Comparison of ENCODE assay signal across 17 mouse cellular contexts in the genomic region with DNA sequence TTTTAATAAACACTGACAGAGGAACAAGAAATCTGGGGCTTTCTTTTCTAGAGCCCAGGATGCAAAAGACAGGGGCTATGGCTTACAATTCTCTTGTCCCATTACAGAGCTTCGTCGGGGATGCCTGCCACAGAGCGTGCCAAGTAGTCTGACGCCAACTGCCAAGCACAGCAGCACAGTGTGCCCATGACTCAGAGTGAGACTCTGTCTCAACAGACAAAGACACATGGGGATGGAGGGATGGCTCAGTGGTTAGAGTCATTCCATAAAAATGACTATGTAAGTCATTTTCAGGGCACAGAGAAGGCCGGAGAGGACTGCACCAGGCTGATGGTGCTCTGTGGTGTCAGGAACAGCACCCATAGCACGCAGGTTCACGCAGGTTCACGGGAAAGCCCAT. TPM values are rescaled to one million over a fixed set of nuclear protein-coding genes. Genes with fewer than 3 reads are reported as not detected.
DNase-seq lines count a peak whose midpoint lies in the region; TF ChIP-seq lines count a peak whose summit lies in the region.
"Had no signal": no experiment of that assay in that cellular context is flagged by ENCODE, and none has a peak within 500 bp of the region (broad histone marks: within the 10 kb centered on the region; RNA-seq: fewer than 3 reads in every experiment).

No protein-coding gene starts in this region.

- H3K4me3 ChIP-seq in myocyte = no peak overlapping the region
- H3K4me3 ChIP-seq: embryonic facial prominence, embryonic 10.5 days; heart, embryonic 15.5 days; liver, embryonic 15.5 days; stomach, embryonic 15.5 days had no signal

- peak; percentile 59 to 85 for DNase-seq in adrenal gland, adult (ENCODE audit: inconsistent age in 2 of 2, low spot score in 1 of 2)
- DNase-seq in adrenal gland, postnatal 4 days (ENCODE audit: low spot score in 2 of 2) = no peak
- peak; percentile 23 for DNase-seq in left cerebral cortex, postnatal 4 days
- no peak for DNase-seq in left cerebral cortex, postnatal 36 days (ENCODE audit: low spot score in 2 of 2)
- DNase-seq in layer of hippocampus, adult 11-12 months (ENCODE audit: low spot score) = peak; percentile 61
- no peak for DNase-seq in embryo, embryonic 10.5 days (ENCODE audit: low spot score)
- DNase-seq in urinary bladder, postnatal 36 days (ENCODE audit: low spot score in 2 of 2) = no peak
- DNase-seq: cerebellum, postnatal 25 days; kidney, adult 18-20 months; kidney, postnatal 10 days; midbrain, embryonic 14.5 days; retina, postnatal 1 day had no signal

- H3K79me2 ChIP-seq in myocyte (ENCODE audit: control insufficient read depth, insufficient read depth) = no peaks in the 10 kb centered on the region

- TF ChIP-seq POLR2A in myocyte (IDR thresholded peaks at IDR 0.05; ENCODE audit: insufficient read length, low read depth) = no peak

- H3ac ChIP-seq in myocyte (ENCODE audit: control insufficient read depth, insufficient read length) = no peak overlapping the region

- peaks cover 5% of the 10 kb centered on the region for H3K36me3 ChIP-seq in myocyte (ENCODE audit: control insufficient read depth, insufficient read depth)
- H3K36me3 ChIP-seq: heart, embryonic 15.5 days; liver, embryonic 15.5 days; stomach, embryonic 15.5 days had no signal

- no peaks in the 10 kb centered on the region for H3K27me3 ChIP-seq in myocyte (ENCODE audit: control insufficient read depth, insufficient read depth, insufficient read length)
- H3K27me3 ChIP-seq: liver, embryonic 15.5 days; stomach, embryonic 15.5 days had no signal

- peak overlapping the region; percentile 39 for H3K4me2 ChIP-seq in myocyte (ENCODE audit: low read depth)
- H3K4me2 ChIP-seq: heart, embryonic 15.5 days; liver, embryonic 15.5 days; stomach, embryonic 15.5 days had no signal

- intact Hi-C loops in left cerebral cortex, postnatal 4 days (cut with DNase I) = no loop called here
- intact Hi-C loops in left cerebral cortex, postnatal 36 days (cut with DNase I) = loop anchor here (5.0 kb wide), 1 partner anchor 80 kb away; no protein-coding TSS in a partner anchor

TF ChIP-seq in myocyte, 11 proteins besides CTCF, POLR2A, EP300 and RAD21:
- TF ChIP-seq TCF12 (IDR thresholded peaks at IDR 0.05; ENCODE audit: insufficient read depth, poor library complexity, severe bottlenecking) (no peak), E2F4 (IDR thresholded peaks at IDR 0.05; ENCODE audit: insufficient read depth) (no peak), TCF3 (IDR thresholded peaks at IDR 0.05; ENCODE audit: insufficient read length, low read depth) (no peak), CEBPB (IDR thresholded peaks at IDR 0.05; ENCODE audit: insufficient read depth, poor library complexity, severe bottlenecking) (no peak), MAX (IDR thresholded peaks at IDR 0.05; ENCODE audit: low read depth) (peak; percentile 16), MYOD1 (IDR thresholded peaks at IDR 0.05; ENCODE audit: control insufficient read depth in 1 of 3, insufficient read length in 2 of 3, low read depth in 2 of 3) (peak in 1 of 3 experiments; percentile 38), MYOG (IDR thresholded peaks at IDR 0.05; ENCODE audit: control insufficient read depth in 1 of 3, insufficient read depth in 1 of 3, insufficient read length in 2 of 3, low read depth in 2 of 3) (no peak), SRF (IDR thresholded peaks at IDR 0.05; ENCODE audit: control insufficient read depth, insufficient read length, low read depth) (no peak), REST (IDR thresholded peaks at IDR 0.05; ENCODE audit: insufficient read depth, insufficient read length) (no peak), POLR2AphosphoS2 (IDR thresholded peaks at IDR 0.05; ENCODE audit: insufficient read length, low read depth) (no peak), USF1 (IDR thresholded peaks at IDR 0.05; ENCODE audit: low read depth) (no peak)

RNA-seq across cellular contexts. Expression of gene Hdac7, which starts 27.9 kb away (rescaled TPM):
- 100 to 1,000 TPM; 116 to 120 TPM for total RNA-seq in adrenal gland, postnatal 4 days (2021)
- 10 to 100 TPM; 41.0 to 41.3 TPM for total RNA-seq in left cerebral cortex, postnatal 4 days (2021)
- total RNA-seq in left cerebral cortex, postnatal 36 days (2021) = 10 to 100 TPM; 21.4 to 36.4 TPM
- polyA plus RNA-seq in myocyte (2012; fragmentation: generic; extraction: Trizol) = 17.4 TPM

RNA-seq across cellular contexts. Expression of gene Vdr, which starts 38.3 kb away (rescaled TPM):
- 10 to 100 TPM in 1 of 2 experiments, 1 to 10 TPM in 1; 3.8 to 13.3 TPM for total RNA-seq in adrenal gland, postnatal 4 days (2021)
- under 1 TPM in 1 of 2 experiments, not detected in 1; 0.08 TPM for total RNA-seq in left cerebral cortex, postnatal 4 days (2021)
- under 1 TPM; 0.35 to 0.61 TPM for total RNA-seq in left cerebral cortex, postnatal 36 days (2021)
- 9.8 TPM for polyA plus RNA-seq in myocyte (2012; fragmentation: generic; extraction: Trizol)
- polyA plus RNA-seq: midbrain, embryonic 14.5 days had no signal

Comparison
In these comparisons a context has a peak if more than half of its experiments do, and no peak if none do; other contexts are left out.
1. DNase-seq: peak in adrenal gland, adult (2 of 2), left cerebral cortex, postnatal 4 days (single experiment) and layer of hippocampus, adult 11-12 months (single experiment); none in adrenal gland, postnatal 4 days (0 of 2), left cerebral cortex, postnatal 36 days (0 of 2), embryo, embryonic 10.5 days (single experiment) and urinary bladder, postnatal 36 days (0 of 2).